Mouse (Mus musculus): ENCODE measurements around the gene Glmn.

- no peak for TF ChIP-seq POLR2A (IDR thresholded peaks at IDR 0.05; ENCODE audit: insufficient read depth, low read depth, low read length)
- no peak for TF ChIP-seq CTCF (IDR thresholded peaks at IDR 0.05; ENCODE audit: insufficient read depth, low read depth, low read length)
Measured at GRCm38 (mm10) chr5:107644595-107644994, 46.9 kb upstream of the Glmn start.

All from olfactory bulb, adult 2 months (tissue).